Mouse (Mus musculus): ENCODE measurements at regions not wholly inside any gene's neighbourhood (a gene's known extent, or its start where the extent isn't known, plus 50 kb on each side); places are given as distances from the start of the nearest gene placed in this dataset.

GRCm38 (mm10) chr8:89605905-89606468, 562.0 kb upstream of the Sall1 start:
- no peak overlapping the region for H3K4me2 ChIP-seq (ENCODE audit: low read depth, low read length)
- no peaks in the 10 kb centered on the region for H3K27me3 ChIP-seq (ENCODE audit: control insufficient read depth, insufficient read depth, low read length)
- H3K4me3 ChIP-seq (ENCODE audit: low read length): no peak overlapping the region
- 82% methylated on average over 4 of the region's 4 CpGs for WGBS
- H3K36me3 ChIP-seq (ENCODE audit: control insufficient read depth, insufficient read depth): no peaks in the 10 kb centered on the region
- no peak overlapping the region for H3K27ac ChIP-seq (ENCODE audit: low read length)
- H3K9me3 ChIP-seq (replicated peaks; ENCODE audit: control insufficient read depth, low read length): peaks cover 5% of the 10 kb centered on the region; the same call in 1 of the 2 replicates
- H3K4me1 ChIP-seq (ENCODE audit: control insufficient read depth, insufficient read depth, low read length): no peaks in the 10 kb centered on the region
- no peak for ATAC-seq (replicated peaks; ENCODE audit: extremely low read depth, insufficient read depth, low FRiP score)
- H3K9ac ChIP-seq (ENCODE audit: low read length): no peak overlapping the region

GRCm38 (mm10) chr8:89604461-89604860, 560.5 kb upstream of the Sall1 start:
- 83% methylated on average over 3 of the region's 3 CpGs for WGBS
- H3K27me3 ChIP-seq (ENCODE audit: control insufficient read depth, insufficient read depth, low read length): no peaks in the 10 kb centered on the region
- no peaks in the 10 kb centered on the region for H3K36me3 ChIP-seq (ENCODE audit: control insufficient read depth, insufficient read depth)
- no peak overlapping the region for H3K9ac ChIP-seq (ENCODE audit: low read length)
- no peak overlapping the region for H3K27ac ChIP-seq (ENCODE audit: low read length)
- no peaks in the 10 kb centered on the region for H3K4me1 ChIP-seq (ENCODE audit: control insufficient read depth, insufficient read depth, low read length)
- peaks cover 5% of the 10 kb centered on the region; the same call in 1 of the 2 replicates for H3K9me3 ChIP-seq (replicated peaks; ENCODE audit: control insufficient read depth, low read length)
- no peak for ATAC-seq (replicated peaks; ENCODE audit: extremely low read depth, insufficient read depth, low FRiP score)
- H3K4me3 ChIP-seq (ENCODE audit: low read length): no peak overlapping the region
- no peak overlapping the region for H3K4me2 ChIP-seq (ENCODE audit: low read depth, low read length)

GRCm38 (mm10) chr8:89596380-89596779, 552.4 kb upstream of the Sall1 start:
- H3K4me3 ChIP-seq (ENCODE audit: low read length): no peak overlapping the region
- no peaks in the 10 kb centered on the region for H3K9me3 ChIP-seq (replicated peaks; ENCODE audit: control insufficient read depth, low read length)
- H3K4me2 ChIP-seq (ENCODE audit: low read depth, low read length): no peak overlapping the region
- no peaks in the 10 kb centered on the region for H3K36me3 ChIP-seq (ENCODE audit: control insufficient read depth, insufficient read depth)
- 74% methylated on average over 7 of the region's 7 CpGs for WGBS
- H3K9ac ChIP-seq (ENCODE audit: low read length): no peak overlapping the region
- no peaks in the 10 kb centered on the region for H3K4me1 ChIP-seq (ENCODE audit: control insufficient read depth, insufficient read depth, low read length)
- no peaks in the 10 kb centered on the region for H3K27me3 ChIP-seq (ENCODE audit: control insufficient read depth, insufficient read depth, low read length)
- H3K27ac ChIP-seq (ENCODE audit: low read length): no peak overlapping the region
- no peak for ATAC-seq (replicated peaks; ENCODE audit: extremely low read depth, insufficient read depth, low FRiP score)

- Histone ChIP-seq H3K4me3 (ENCODE audit: low read length) (no peak overlapping the region), H3K9ac (ENCODE audit: low read length) (no peak overlapping the region), H3K36me3 (ENCODE audit: control insufficient read depth, insufficient read depth) (no peaks in the 10 kb centered on the region), H3K27me3 (ENCODE audit: control insufficient read depth, insufficient read depth, low read length) (no peaks in the 10 kb centered on the region), H3K4me1 (ENCODE audit: control insufficient read depth, insufficient read depth, low read length) (no peaks in the 10 kb centered on the region), H3K4me2 (ENCODE audit: low read depth, low read length) (no peak overlapping the region), H3K9me3 (replicated peaks; ENCODE audit: control insufficient read depth, low read length) (no peaks in the 10 kb centered on the region), H3K27ac (ENCODE audit: low read length) (no peak overlapping the region)
- ATAC-seq (replicated peaks; ENCODE audit: extremely low read depth, insufficient read depth, low FRiP score): no peak
Observed at GRCm38 (mm10) chr8:89583091-89583490, 539.1 kb upstream of the Sall1 start.

GRCm38 (mm10) chr8:89582566-89582965, 538.6 kb upstream of the Sall1 start:
- no peak for ATAC-seq (replicated peaks; ENCODE audit: extremely low read depth, insufficient read depth, low FRiP score)
- Histone ChIP-seq H3K36me3 (ENCODE audit: control insufficient read depth, insufficient read depth) (no peaks in the 10 kb centered on the region), H3K27me3 (ENCODE audit: control insufficient read depth, insufficient read depth, low read length) (no peaks in the 10 kb centered on the region), H3K4me3 (ENCODE audit: low read length) (no peak overlapping the region), H3K4me1 (ENCODE audit: control insufficient read depth, insufficient read depth, low read length) (no peaks in the 10 kb centered on the region), H3K9me3 (replicated peaks; ENCODE audit: control insufficient read depth, low read length) (no peaks in the 10 kb centered on the region), H3K9ac (ENCODE audit: low read length) (no peak overlapping the region), H3K4me2 (ENCODE audit: low read depth, low read length) (no peak overlapping the region), H3K27ac (ENCODE audit: low read length) (no peak overlapping the region)

GRCm38 (mm10) chr8:89571816-89572215, 527.9 kb upstream of the Sall1 start:
- Histone ChIP-seq H3K4me2 (ENCODE audit: low read depth, low read length) (no peak overlapping the region), H3K4me3 (ENCODE audit: low read length) (no peak overlapping the region), H3K4me1 (ENCODE audit: control insufficient read depth, insufficient read depth, low read length) (no peaks in the 10 kb centered on the region), H3K27ac (ENCODE audit: low read length) (no peak overlapping the region), H3K9ac (ENCODE audit: low read length) (no peak overlapping the region), H3K27me3 (ENCODE audit: control insufficient read depth, insufficient read depth, low read length) (peaks cover 29% of the 10 kb centered on the region), H3K36me3 (ENCODE audit: control insufficient read depth, insufficient read depth) (no peaks in the 10 kb centered on the region), H3K9me3 (replicated peaks; ENCODE audit: control insufficient read depth, low read length) (no peaks in the 10 kb centered on the region)
- 3% methylated on average over 13 of the region's 13 CpGs for WGBS
- ATAC-seq (replicated peaks; ENCODE audit: extremely low read depth, insufficient read depth, low FRiP score): no peak

GRCm38 (mm10) chr8:89570639-89571325, 526.8 kb upstream of the Sall1 start:
- ATAC-seq (replicated peaks; ENCODE audit: extremely low read depth, insufficient read depth, low FRiP score): no peak
- Histone ChIP-seq H3K36me3 (ENCODE audit: control insufficient read depth, insufficient read depth) (no peaks in the 10 kb centered on the region), H3K4me3 (ENCODE audit: low read length) (no peak overlapping the region), H3K27me3 (ENCODE audit: control insufficient read depth, insufficient read depth, low read length) (peaks cover 24% of the 10 kb centered on the region), H3K9ac (ENCODE audit: low read length) (no peak overlapping the region), H3K27ac (ENCODE audit: low read length) (no peak overlapping the region), H3K4me1 (ENCODE audit: control insufficient read depth, insufficient read depth, low read length) (no peaks in the 10 kb centered on the region), H3K4me2 (ENCODE audit: low read depth, low read length) (no peak overlapping the region), H3K9me3 (replicated peaks; ENCODE audit: control insufficient read depth, low read length) (no peaks in the 10 kb centered on the region)
- 62% methylated on average over 10 of the region's 10 CpGs for WGBS

GRCm38 (mm10) chr8:89569406-89569805, 525.4 kb upstream of the Sall1 start:
- H3K4me2 ChIP-seq (ENCODE audit: low read depth, low read length): peak overlapping the region; percentile 12; the same call in 1 of the 2 replicates
- H3K27ac ChIP-seq (ENCODE audit: low read length): no peak overlapping the region
- H3K9me3 ChIP-seq (replicated peaks; ENCODE audit: control insufficient read depth, low read length): no peaks in the 10 kb centered on the region
- 41% methylated on average over 9 of the region's 9 CpGs for WGBS
- H3K36me3 ChIP-seq (ENCODE audit: control insufficient read depth, insufficient read depth): no peaks in the 10 kb centered on the region
- H3K9ac ChIP-seq (ENCODE audit: low read length): no peak overlapping the region
- no peak overlapping the region for H3K4me3 ChIP-seq (ENCODE audit: low read length)
- no peaks in the 10 kb centered on the region for H3K4me1 ChIP-seq (ENCODE audit: control insufficient read depth, insufficient read depth, low read length)
- peaks cover 29% of the 10 kb centered on the region for H3K27me3 ChIP-seq (ENCODE audit: control insufficient read depth, insufficient read depth, low read length)
- ATAC-seq (replicated peaks; ENCODE audit: extremely low read depth, insufficient read depth, low FRiP score): no peak

- Histone ChIP-seq H3K9me3 (replicated peaks; ENCODE audit: control insufficient read depth, low read length) (no peaks in the 10 kb centered on the region), H3K4me2 (ENCODE audit: low read depth, low read length) (no peak overlapping the region), H3K4me1 (ENCODE audit: control insufficient read depth, insufficient read depth, low read length) (no peaks in the 10 kb centered on the region), H3K27me3 (ENCODE audit: control insufficient read depth, insufficient read depth, low read length) (peaks cover 26% of the 10 kb centered on the region), H3K9ac (ENCODE audit: low read length) (no peak overlapping the region), H3K36me3 (ENCODE audit: control insufficient read depth, insufficient read depth) (no peaks in the 10 kb centered on the region), H3K4me3 (ENCODE audit: low read length) (no peak overlapping the region), H3K27ac (ENCODE audit: low read length) (no peak overlapping the region)
- no peak for ATAC-seq (replicated peaks; ENCODE audit: extremely low read depth, insufficient read depth, low FRiP score)
- WGBS: 65% methylated on average over 7 of the region's 7 CpGs
Observed at GRCm38 (mm10) chr8:89568641-89569040, 524.7 kb upstream of the Sall1 start.
